Mouse (Mus musculus): ENCODE data around the gene 4930447C04Rik. TPM values are rescaled to one million over a fixed set of nuclear protein-coding genes. Genes with fewer than 3 reads are reported as not detected.

4930447C04Rik gene
- polyA plus RNA-seq, 1 experiment from 2014 or later: 9.4 TPM

- under 1% methylated on average over 67 of the region's 89 CpGs for WGBS
- H3K4me2 ChIP-seq (ENCODE audit: low read length): peak overlapping the region; percentile 53
- peak overlapping the region; percentile 27 for H3K4me3 ChIP-seq (ENCODE audit: low read length)
- peaks cover 2% of the 10 kb centered on the region for H3K4me1 ChIP-seq (ENCODE audit: control insufficient read depth, insufficient read depth, low read depth, low read length)
- H3K9ac ChIP-seq (ENCODE audit: low read depth, low read length): no peak overlapping the region
- H3K27me3 ChIP-seq (replicated peaks; ENCODE audit: control insufficient read depth, insufficient read depth, low read length): peaks cover 71% of the 10 kb centered on the region
- H3K36me3 ChIP-seq (ENCODE audit: control insufficient read depth, insufficient read depth, low read length): no peaks in the 10 kb centered on the region
- no peak for ATAC-seq
- no peaks in the 10 kb centered on the region for H3K9me3 ChIP-seq (ENCODE audit: control insufficient read depth, low read length)
- no peak overlapping the region for H3K27ac ChIP-seq (ENCODE audit: low read depth, low read length)
Measured at GRCm38 (mm10) chr12:72945301-72946063, 4.9 kb upstream of the 4930447C04Rik start.

- no peak for ATAC-seq
Measured at GRCm38 (mm10) chr12:72944411-72945225, 4.0 kb upstream of the 4930447C04Rik start.

GRCm38 (mm10) chr12:72943574-72944110, 3.1 kb upstream of the 4930447C04Rik start:
- no peak overlapping the region for H3K9ac ChIP-seq (ENCODE audit: low read depth, low read length)
- 9% methylated on average over 2 of the region's 2 CpGs for WGBS
- no peaks in the 10 kb centered on the region for H3K36me3 ChIP-seq (ENCODE audit: control insufficient read depth, insufficient read depth, low read length)
- no peak for ATAC-seq
- H3K4me2 ChIP-seq (ENCODE audit: low read length): no peak overlapping the region
- H3K4me3 ChIP-seq (ENCODE audit: low read length): no peak overlapping the region
- H3K27me3 ChIP-seq (replicated peaks; ENCODE audit: control insufficient read depth, insufficient read depth, low read length): peaks cover 73% of the 10 kb centered on the region
- no peaks in the 10 kb centered on the region for H3K9me3 ChIP-seq (ENCODE audit: control insufficient read depth, low read length)
- peaks cover 2% of the 10 kb centered on the region for H3K4me1 ChIP-seq (ENCODE audit: control insufficient read depth, insufficient read depth, low read depth, low read length)
- no peak overlapping the region for H3K27ac ChIP-seq (ENCODE audit: low read depth, low read length)

More at GRCm38 (mm10) chr12:72944411-72945225, 4.0 kb upstream of the 4930447C04Rik start:
- 1% methylated on average over 24 of the region's 24 CpGs for WGBS
- Histone ChIP-seq H3K36me3 (ENCODE audit: control insufficient read depth, insufficient read depth, low read length) (no peaks in the 10 kb centered on the region), H3K4me2 (ENCODE audit: low read length) (peak overlapping the region; percentile 53), H3K4me3 (ENCODE audit: low read length) (no peak overlapping the region), H3K27ac (ENCODE audit: low read depth, low read length) (no peak overlapping the region), H3K9me3 (ENCODE audit: control insufficient read depth, low read length) (no peaks in the 10 kb centered on the region), H3K27me3 (replicated peaks; ENCODE audit: control insufficient read depth, insufficient read depth, low read length) (peaks cover 72% of the 10 kb centered on the region), H3K4me1 (ENCODE audit: control insufficient read depth, insufficient read depth, low read depth, low read length) (peaks cover 2% of the 10 kb centered on the region), H3K9ac (ENCODE audit: low read depth, low read length) (no peak overlapping the region)

- Histone ChIP-seq H3K4me3 (ENCODE audit: low read length) (no peak overlapping the region), H3K27ac (ENCODE audit: low read depth, low read length) (no peak overlapping the region), H3K4me1 (ENCODE audit: control insufficient read depth, insufficient read depth, low read depth, low read length) (peaks cover 2% of the 10 kb centered on the region), H3K9ac (ENCODE audit: low read depth, low read length) (no peak overlapping the region), H3K27me3 (replicated peaks; ENCODE audit: control insufficient read depth, insufficient read depth, low read length) (peaks cover 71% of the 10 kb centered on the region), H3K4me2 (ENCODE audit: low read length) (no peak overlapping the region), H3K36me3 (ENCODE audit: control insufficient read depth, insufficient read depth, low read length) (no peaks in the 10 kb centered on the region), H3K9me3 (ENCODE audit: control insufficient read depth, low read length) (no peaks in the 10 kb centered on the region)
- ATAC-seq: no peak
- WGBS: 17% methylated on average over 6 of the region's 6 CpGs
Measured at GRCm38 (mm10) chr12:72942171-72942570, 1.6 kb upstream of the 4930447C04Rik start.

- 1% methylated on average over 32 of the region's 32 CpGs for WGBS
- Histone ChIP-seq H3K4me1 (ENCODE audit: control insufficient read depth, insufficient read depth, low read depth, low read length) (peaks cover 2% of the 10 kb centered on the region), H3K27me3 (replicated peaks; ENCODE audit: control insufficient read depth, insufficient read depth, low read length) (peaks cover 71% of the 10 kb centered on the region), H3K4me2 (ENCODE audit: low read length) (no peak overlapping the region), H3K4me3 (ENCODE audit: low read length) (no peak overlapping the region), H3K9ac (ENCODE audit: low read depth, low read length) (no peak overlapping the region), H3K27ac (ENCODE audit: low read depth, low read length) (no peak overlapping the region), H3K36me3 (ENCODE audit: control insufficient read depth, insufficient read depth, low read length) (no peaks in the 10 kb centered on the region), H3K9me3 (ENCODE audit: control insufficient read depth, low read length) (no peaks in the 10 kb centered on the region)
- no peak for ATAC-seq
Measured at GRCm38 (mm10) chr12:72941398-72942051, 951 bp upstream of the 4930447C04Rik start.

- H3K27me3 ChIP-seq (replicated peaks; ENCODE audit: control insufficient read depth, insufficient read depth, low read length): peaks cover 67% of the 10 kb centered on the region
- no peak overlapping the region for H3K4me3 ChIP-seq (ENCODE audit: low read length)
- WGBS: 2% methylated on average over 11 of the region's 11 CpGs
- ATAC-seq: no peak
- H3K27ac ChIP-seq (ENCODE audit: low read depth, low read length): no peak overlapping the region
- no peaks in the 10 kb centered on the region for H3K36me3 ChIP-seq (ENCODE audit: control insufficient read depth, insufficient read depth, low read length)
- no peak overlapping the region for H3K9ac ChIP-seq (ENCODE audit: low read depth, low read length)
- H3K4me1 ChIP-seq (ENCODE audit: control insufficient read depth, insufficient read depth, low read depth, low read length): peaks cover 2% of the 10 kb centered on the region
- H3K4me2 ChIP-seq (ENCODE audit: low read length): no peak overlapping the region
- H3K9me3 ChIP-seq (ENCODE audit: control insufficient read depth, low read length): no peaks in the 10 kb centered on the region
Measured at GRCm38 (mm10) chr12:72940822-72941397, 336 bp upstream of the 4930447C04Rik start.

- Histone ChIP-seq H3K27ac (ENCODE audit: low read depth, low read length) (no peak within 1 kb of the TSS), H3K4me1 (ENCODE audit: control insufficient read depth, insufficient read depth, low read depth, low read length) (no peaks in the 10 kb centered on the region; the same call in 1 of the 2 replicates), H3K27me3 (replicated peaks; ENCODE audit: control insufficient read depth, insufficient read depth, low read length) (peaks cover 72% of the 10 kb centered on the region), H3K9me3 (ENCODE audit: control insufficient read depth, low read length) (no peaks in the 10 kb centered on the region), H3K36me3 (ENCODE audit: control insufficient read depth, insufficient read depth, low read length) (no peaks in the 10 kb centered on the region), H3K4me2 (ENCODE audit: low read length) (peak within 1 kb of the TSS; percentile 32; the same call in 1 of the 2 replicates), H3K4me3 (ENCODE audit: low read length) (no peak within 1 kb of the TSS), H3K9ac (ENCODE audit: low read depth, low read length) (no peak within 1 kb of the TSS)
- ATAC-seq: no peak
- WGBS: under 1% methylated on average over 24 of the region's 28 CpGs
Measured at GRCm38 (mm10) chr12:72939616-72940015, 958 bp downstream of the 4930447C04Rik start, which contains the start of gene Six6. Gene Six6, plus strand, starts transcription at chr12:72939892.

GRCm38 (mm10) chr12:72938600-72939490, 1.7 kb downstream of the 4930447C04Rik start:
- Histone ChIP-seq H3K4me2 (ENCODE audit: low read length) (no peak overlapping the region), H3K9me3 (ENCODE audit: control insufficient read depth, low read length) (no peaks in the 10 kb centered on the region), H3K9ac (ENCODE audit: low read depth, low read length) (no peak overlapping the region), H3K27ac (ENCODE audit: low read depth, low read length) (no peak overlapping the region), H3K36me3 (ENCODE audit: control insufficient read depth, insufficient read depth, low read length) (no peaks in the 10 kb centered on the region), H3K4me1 (ENCODE audit: control insufficient read depth, insufficient read depth, low read depth, low read length) (no peaks in the 10 kb centered on the region; the same call in 1 of the 2 replicates), H3K4me3 (ENCODE audit: low read length) (no peak overlapping the region), H3K27me3 (replicated peaks; ENCODE audit: control insufficient read depth, insufficient read depth, low read length) (peaks cover 74% of the 10 kb centered on the region)
- ATAC-seq: no peak
- WGBS: 4% methylated on average over 14 of the region's 14 CpGs

Measured in hindbrain, embryonic 16.5 days (tissue).